Mouse (Mus musculus) heart, adult 8-10 months (tissue): ENCODE results near the gene Ssbp2. TPM values are rescaled to one million over a fixed set of nuclear protein-coding genes. Genes with fewer than 3 reads are reported as not detected.

ENCODE experiments used
- DNase-seq: peaks from one replicate; pipeline ENCODE4 v3.0.0; 2022; ENCODE audit warnings: low spot score
- total RNA-seq, 4 experiments: library from RNA; stranded (reverse); gene quantifications; 2 replicates each; pipeline ENCODE4 v1.2.4; 2022

Gene Ssbp2
- total RNA-seq, 4 experiments from 2014 or later, result 41.4 to 47.8 (median 42.8) TPM

- no peak for DNase-seq
Observed at GRCm38 (mm10) chr13:91620541-91620940, 160.5 kb downstream of the Ssbp2 start.

GRCm38 (mm10) chr13:91631291-91631799 lies 171.3 kb downstream of the Ssbp2 start:
- DNase-seq, result no peak

- no peak for DNase-seq
Observed at GRCm38 (mm10) chr13:91634123-91634522, 174.0 kb downstream of the Ssbp2 start.

GRCm38 (mm10) chr13:91635957-91636356 lies 175.9 kb downstream of the Ssbp2 start:
- DNase-seq, result no peak

GRCm38 (mm10) chr13:91636814-91637213 lies 176.7 kb downstream of the Ssbp2 start:
- peak; percentile 77 for DNase-seq

GRCm38 (mm10) chr13:91638836-91639235 lies 178.8 kb downstream of the Ssbp2 start:
- DNase-seq, result no peak

- DNase-seq, result no peak
Observed at GRCm38 (mm10) chr13:91640219-91640618, 180.1 kb downstream of the Ssbp2 start.

GRCm38 (mm10) chr13:91648240-91648639 lies 188.2 kb downstream of the Ssbp2 start:
- DNase-seq, result no peak

- DNase-seq, result no peak
Observed at GRCm38 (mm10) chr13:91649926-91650325, 189.8 kb downstream of the Ssbp2 start.

- DNase-seq, result no peak
Observed at GRCm38 (mm10) chr13:91661068-91661795, 201.1 kb downstream of the Ssbp2 start.

GRCm38 (mm10) chr13:91662751-91663150 lies 202.7 kb downstream of the Ssbp2 start:
- DNase-seq, result no peak

GRCm38 (mm10) chr13:91673241-91673640 lies 213.2 kb downstream of the Ssbp2 start:
- DNase-seq, result no peak

GRCm38 (mm10) chr13:91680764-91681437 lies 220.8 kb downstream of the Ssbp2 start:
- DNase-seq, result no peak

GRCm38 (mm10) chr13:91681474-91681873 lies 221.4 kb downstream of the Ssbp2 start:
- DNase-seq, result no peak

- no peak for DNase-seq
Observed at GRCm38 (mm10) chr13:91690118-91690517, 230.0 kb downstream of the Ssbp2 start.

- no peak for DNase-seq
Observed at GRCm38 (mm10) chr13:91693615-91694014, 233.5 kb downstream of the Ssbp2 start.

GRCm38 (mm10) chr13:91695406-91695805 lies 235.3 kb downstream of the Ssbp2 start:
- no peak for DNase-seq

- DNase-seq, result no peak
Observed at GRCm38 (mm10) chr13:91696109-91696645, 236.1 kb downstream of the Ssbp2 start.

- DNase-seq, result peak; percentile 42
Observed at GRCm38 (mm10) chr13:91697011-91697410, 236.9 kb downstream of the Ssbp2 start.

- no peak for DNase-seq
Observed at GRCm38 (mm10) chr13:91702337-91702736, 242.3 kb downstream of the Ssbp2 start.

GRCm38 (mm10) chr13:91719487-91719886 lies 259.4 kb downstream of the Ssbp2 start:
- DNase-seq, result no peak

- DNase-seq, result no peak
Observed at GRCm38 (mm10) chr13:91723108-91723735, 263.1 kb downstream of the Ssbp2 start.
